Mouse (Mus musculus) left cerebral cortex, postnatal 10 days (tissue): ENCODE results near the gene Fam169b. TPM values are rescaled to one million over a fixed set of nuclear protein-coding genes. Genes with fewer than 3 reads are reported as not detected.
A peak's percentile ranks its signal among the peaks of the same experiment; 100 is the strongest.

Experiments used
- DNase-seq, 2 experiments: peaks; one replicate each; pipeline ENCODE4 v3.0.0; 2021 to 2022; ENCODE audit warnings: low spot score in 2 of 2, mixed read lengths in 1 of 2; ENCODE audit errors: extremely low spot score in 1 of 2
- intact Hi-C: fragments of 180-260 bp; cut with DNase I; formaldehyde crosslinking; loops from one replicate; pipeline ENCODE4 v1.15.1; 2025
- total RNA-seq, 2 experiments: library from RNA; stranded (reverse); gene quantifications; 2 replicates each; pipeline ENCODE4 v1.2.3; 2021

Fam169b gene
- total RNA-seq, 2 experiments from 2014 or later, result 0.32 to 0.47 TPM

- intact Hi-C loops, result loop anchor here (5.0 to 10.0 kb wide), 2 partner anchors 568 to 681 kb away; no protein-coding TSS in a partner anchor
- no peak for DNase-seq
Measured at GRCm38 (mm10) chr7:68355325-68356076, 81.9 kb downstream of the Fam169b start.

DNA sequence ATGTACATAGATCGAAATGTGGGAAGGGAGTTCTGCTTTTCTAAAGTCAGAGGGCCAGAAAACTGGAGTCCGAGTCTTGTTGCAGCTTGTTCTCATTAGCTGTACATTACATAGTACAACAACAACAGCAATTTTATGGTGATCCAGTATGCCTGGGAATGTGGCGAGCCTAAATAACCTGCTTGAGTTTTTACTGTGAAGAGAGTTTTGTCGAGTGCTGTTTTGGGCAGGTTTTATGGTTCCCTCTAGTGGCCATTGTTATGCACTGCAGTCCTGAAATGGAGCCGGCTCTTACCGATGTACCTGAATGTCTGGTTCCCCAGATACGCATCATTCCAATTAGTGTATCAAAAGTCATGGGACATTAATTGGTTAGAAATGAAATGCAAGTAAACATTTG is 83.8 kb downstream of the Fam169b start:
- intact Hi-C loops, result loop anchor here (5.0 to 10.0 kb wide), 2 partner anchors 570 to 683 kb away; no protein-coding TSS in a partner anchor
- DNase-seq, result peak in 1 of 2 experiments; percentile 59

DNA sequence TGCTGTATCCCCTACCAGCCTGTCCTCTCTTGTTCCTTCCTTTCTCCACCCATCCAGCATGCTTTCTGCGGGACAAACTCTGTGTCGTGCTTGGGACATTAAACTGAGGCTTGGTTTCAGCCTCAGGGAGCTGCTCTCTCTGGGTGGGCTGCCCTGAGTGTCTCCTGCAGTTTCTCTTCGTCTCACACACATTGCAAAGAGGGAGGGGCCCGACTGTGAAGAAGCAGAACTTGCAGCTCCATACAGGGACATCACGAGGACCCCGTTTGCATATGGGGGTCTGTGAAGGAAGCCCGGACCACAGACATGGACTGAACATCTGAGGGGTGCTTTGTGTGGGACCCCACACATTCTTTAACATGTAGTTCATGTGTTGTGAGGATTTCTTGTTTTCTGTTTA is 89.0 kb downstream of the Fam169b start:
- no peak for DNase-seq
- intact Hi-C loops, result no loop called here

GRCm38 (mm10) chr7:68365711-68366110 is 92.1 kb downstream of the Fam169b start:
- peak; percentile 21 to 55 for DNase-seq

DNA sequence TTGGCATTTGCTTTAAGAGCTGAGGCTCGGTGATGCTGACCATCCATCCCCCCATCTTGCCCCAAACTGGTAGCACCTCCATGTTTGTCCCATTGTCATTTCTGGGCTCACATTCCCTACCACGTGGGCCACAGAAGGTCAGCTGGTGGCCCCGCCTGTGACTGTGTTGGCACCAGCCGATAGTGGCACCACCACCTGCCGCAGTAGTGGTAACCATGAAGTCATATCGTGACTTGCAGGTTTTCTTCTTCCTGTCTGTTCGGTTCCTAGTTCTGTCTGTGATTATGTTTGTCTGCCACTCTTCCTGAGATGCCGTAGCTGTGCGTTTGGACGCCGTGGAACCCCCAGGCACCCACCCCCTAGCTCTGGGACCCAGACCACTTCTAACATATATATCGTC is 95.3 kb downstream of the Fam169b start:
- no peak for DNase-seq
- intact Hi-C loops, result no loop called here

More at GRCm38 (mm10) chr7:68365711-68366110, 92.1 kb downstream of the Fam169b start:
- intact Hi-C loops, result no loop called here

- DNase-seq, result peak; percentile 33 to 75
- intact Hi-C loops, result loop anchor here (5.0 to 10.0 kb wide), 5 partner anchors 208 to 1995 kb away; partner anchors contain the start of gene Nr2f2
Measured at GRCm38 (mm10) chr7:68369694-68370093, 96.1 kb downstream of the Fam169b start.

GRCm38 (mm10) chr7:68374109-68374857 is 100.6 kb downstream of the Fam169b start:
- intact Hi-C loops, result loop anchor here (2.0 to 10.0 kb wide), 6 partner anchors 107 to 1991 kb away; partner anchors contain the start of gene Nr2f2
- peak; percentile 57 to 72 for DNase-seq

GRCm38 (mm10) chr7:68382187-68382586 is 108.5 kb downstream of the Fam169b start:
- intact Hi-C loops, result no loop called here
- DNase-seq, result no peak

DNA sequence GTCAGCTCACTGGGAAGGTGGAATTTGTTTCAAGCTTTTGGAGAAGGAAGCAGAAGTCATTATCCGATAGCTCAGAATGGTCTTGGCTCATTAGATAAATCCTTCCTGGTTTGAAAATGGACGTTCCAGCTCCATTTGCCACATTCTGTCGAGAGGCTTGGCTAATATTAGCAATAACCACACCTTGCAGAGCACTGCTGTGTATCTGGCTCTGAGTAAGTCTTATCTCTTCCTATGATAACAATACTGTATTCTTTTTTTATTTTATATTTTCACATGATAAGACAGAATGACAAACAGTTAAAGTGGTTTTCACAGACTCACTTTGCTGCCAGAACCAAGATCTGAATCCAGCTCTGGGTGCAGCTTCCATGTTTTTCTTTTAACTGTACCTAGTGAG is 113.1 kb downstream of the Fam169b start:
- intact Hi-C loops, result no loop called here
- DNase-seq, result no peak

DNA sequence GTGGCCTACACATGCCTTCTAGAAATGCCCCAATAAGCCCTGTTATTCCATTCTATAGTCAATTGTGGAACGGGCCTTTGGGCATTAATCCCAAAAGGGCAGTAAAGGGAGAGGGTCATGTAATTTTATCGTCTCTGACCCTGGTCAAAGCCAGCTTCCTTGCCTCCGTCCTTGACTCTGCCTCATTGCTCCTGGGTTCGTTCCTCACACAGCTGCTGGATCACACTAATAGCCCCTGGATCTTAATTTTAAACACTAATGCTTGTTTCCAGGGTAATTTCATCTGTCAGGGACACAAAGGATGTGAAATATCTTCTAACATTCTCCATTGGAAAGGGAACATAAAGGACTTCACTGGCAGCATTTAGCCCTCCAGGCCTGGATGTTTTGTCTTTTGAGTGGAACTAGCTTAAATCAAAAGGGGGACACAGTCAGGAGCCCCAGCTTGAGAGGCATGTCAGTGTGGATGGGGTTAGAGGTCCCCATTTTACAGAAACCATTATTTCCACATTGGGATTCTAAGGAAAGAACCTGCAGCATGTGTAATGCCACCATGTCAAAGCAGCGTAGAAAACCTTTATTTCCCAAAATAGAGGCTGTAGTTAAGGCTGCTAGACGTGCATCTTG is 122.2 kb downstream of the Fam169b start:
- intact Hi-C loops, result no loop called here
- no peak for DNase-seq

DNA sequence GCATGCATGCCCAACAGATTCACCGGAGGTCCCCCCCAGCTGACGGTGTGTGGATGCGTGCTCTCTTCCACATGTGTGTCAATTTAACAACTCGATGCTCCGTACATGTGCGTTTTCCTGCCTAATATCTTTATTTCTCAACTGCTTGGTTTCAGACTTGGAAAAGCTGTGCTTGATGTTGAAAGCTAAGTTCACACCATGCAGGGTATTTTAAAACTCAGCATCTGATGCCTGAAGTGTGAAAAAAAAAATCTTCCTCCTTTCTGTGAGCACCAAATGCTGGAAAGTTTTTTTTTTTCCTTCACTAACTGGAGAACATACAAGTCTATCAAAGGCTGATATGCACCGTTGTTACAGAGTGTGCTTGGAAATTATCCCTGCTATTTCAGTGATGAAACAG is 126.9 kb downstream of the Fam169b start:
- intact Hi-C loops, result no loop called here
- peak in 1 of 2 experiments; percentile 21 for DNase-seq

- no peak for DNase-seq
- intact Hi-C loops, result no loop called here
Measured at GRCm38 (mm10) chr7:68408611-68409010, 135.0 kb downstream of the Fam169b start.

Other genes with a start within 250 kb of the Fam169b start
- gene Pgpep1l, start 9.6 kb upstream of the Fam169b start, total RNA-seq, result under 1 TPM in 1 of 2 experiments, not detected in 1; 0.49 TPM